Mouse (Mus musculus) myocyte (in vitro differentiated cells): ENCODE results near the gene Pfkfb2.

Source experiments
- MYOD1 ChIP-seq, 3 experiments: IDR thresholded peaks; one replicate each; pipeline ENCODE4 v1.6.1; 2011; ENCODE audit warnings: control low read depth in 2 of 3, low read depth in 2 of 3, mild to moderate bottlenecking in 2 of 3, moderate library complexity in 1 of 3; ENCODE audit not compliant: insufficient read length in 2 of 3, control insufficient read depth in 1 of 3
- POLR2A ChIP-seq: IDR thresholded peaks from one replicate; pipeline ENCODE4 v1.6.1; 2011; ENCODE audit warnings: low read depth, mild to moderate bottlenecking, control low read depth, moderate library complexity; ENCODE audit not compliant: insufficient read length
- USF1 ChIP-seq: IDR thresholded peaks from one replicate; pipeline ENCODE4 v1.6.1; 2011; ENCODE audit warnings: low read depth, mild to moderate bottlenecking, control low read depth, moderate library complexity

GRCm38 (mm10) chr1:130764027-130764461 lies 35.0 kb upstream of the Pfkfb2 start:
- TF ChIP-seq POLR2A = no peak
- TF ChIP-seq USF1 = no peak
- no peak for TF ChIP-seq MYOD1 (IDR thresholded peaks at IDR 0.05; ENCODE audit: control insufficient read depth in 1 of 3, insufficient read length in 2 of 3, low read depth in 2 of 3)
